Mouse (Mus musculus): ENCODE measurements around the gene Gal3st2c.

GRCm38 (mm10) chr1:94034984-94035743, 44.9 kb downstream of the Gal3st2c start:
- no peak for TF ChIP-seq POLR2A (IDR thresholded peaks at IDR 0.05; ENCODE audit: borderline replicate concordance, low read depth, low read length)
- peak; percentile 65 for TF ChIP-seq CTCF (IDR thresholded peaks at IDR 0.05; ENCODE audit: low read depth, low read length)

All from bone marrow macrophage, adult 2 months (primary cell).